Mouse (Mus musculus): ENCODE measurements around the gene Nfib. TPM values are rescaled to one million over a fixed set of nuclear protein-coding genes. Genes with fewer than 3 reads are reported as not detected.

The Nfib gene
- total and polyA plus RNA-seq, 2 experiments: 16.4 to 50.0 TPM

DNA sequence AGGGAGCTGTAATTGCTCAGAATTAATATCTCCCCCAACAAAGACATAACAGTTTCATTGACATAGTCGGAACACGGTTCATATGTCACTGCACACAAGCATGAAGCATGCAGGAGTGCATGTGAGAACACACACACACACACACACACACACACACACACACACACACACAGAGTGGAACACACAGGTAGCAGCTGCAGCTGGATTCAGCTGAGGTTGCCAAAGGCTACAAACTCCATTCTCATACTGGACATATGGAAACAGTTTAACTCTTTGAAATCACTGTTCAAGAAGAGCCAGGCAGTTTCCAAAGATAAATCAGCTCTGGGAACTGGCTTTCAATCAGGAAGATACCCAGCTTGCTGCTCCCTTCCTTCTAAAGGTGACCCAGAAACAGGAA is 462 bp upstream of the Nfib start:
- Histone ChIP-seq H3K36me3 (ENCODE audit: control insufficient read depth, insufficient read depth, low read length) (no peaks in the 10 kb centered on the region), H3K27ac (replicated peaks; ENCODE audit: insufficient read depth, low read depth, low read length) (no peak overlapping the region), H3K4me3 (ENCODE audit: insufficient read depth, low read depth, low read length) (no peak overlapping the region), H3K27me3 (ENCODE audit: control insufficient read depth, insufficient read depth, low read length) (no peaks in the 10 kb centered on the region), H3K4me1 (ENCODE audit: control insufficient read depth, insufficient read depth, low read length) (no peaks in the 10 kb centered on the region), H3K79me2 (ENCODE audit: control insufficient read depth, insufficient read depth, low read length) (no peaks in the 10 kb centered on the region), H3K9ac (ENCODE audit: low read depth, low read length) (no peak overlapping the region)
- WGBS: 85% methylated on average over 2 of the region's 2 CpGs
- no peak for DNase-seq (ENCODE audit: extremely low read depth, low read depth, low spot score)
- TF ChIP-seq POLR2A (IDR thresholded peaks at IDR 0.05; ENCODE audit: extremely low read depth, insufficient read depth, low read length): no peak
- TF ChIP-seq CTCF (IDR thresholded peaks at IDR 0.05; ENCODE audit: low read depth, low read length): no peak

DNA sequence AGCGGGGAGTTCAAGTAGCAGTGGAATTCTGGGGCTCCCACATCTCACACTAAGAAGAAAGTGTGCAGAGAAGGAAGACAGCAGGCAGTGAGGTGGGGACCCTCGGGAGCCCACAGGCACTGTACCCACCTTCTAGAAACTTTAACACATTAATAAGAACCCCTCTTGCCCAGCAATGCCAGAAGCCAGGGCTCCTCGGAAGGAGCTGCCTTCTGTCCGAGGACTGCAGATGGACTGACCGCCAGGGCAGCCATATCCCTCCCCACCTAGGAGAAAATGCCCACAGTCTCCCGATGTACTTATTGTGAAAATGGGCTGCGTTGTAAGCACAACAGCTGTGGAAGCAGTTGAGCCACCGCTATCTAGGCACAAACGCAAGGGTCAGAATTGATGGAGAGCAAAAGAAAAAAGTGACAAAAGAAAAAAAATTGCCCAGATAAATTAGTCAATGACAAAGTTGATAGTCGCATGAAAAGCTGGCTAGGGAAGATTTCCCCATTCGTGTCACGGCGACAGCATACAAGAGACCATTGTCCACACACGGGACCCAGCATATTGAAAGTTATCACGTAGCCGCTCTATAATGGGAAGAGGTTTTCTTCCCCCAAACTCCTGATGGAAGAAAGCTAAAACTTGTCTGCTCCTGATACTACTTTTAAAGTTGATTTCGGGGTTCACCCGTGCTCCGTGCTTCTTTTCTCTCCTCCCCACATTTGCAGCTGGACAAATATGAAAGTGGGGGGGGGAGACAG is 1.3 kb downstream of the Nfib start:
- H3K79me2 ChIP-seq (ENCODE audit: control insufficient read depth, insufficient read depth, low read length): no peaks in the 10 kb centered on the region
- H3K27ac ChIP-seq (replicated peaks; ENCODE audit: insufficient read depth, low read depth, low read length): no peak overlapping the region
- H3K27me3 ChIP-seq (ENCODE audit: control insufficient read depth, insufficient read depth, low read length): no peaks in the 10 kb centered on the region
- no peaks in the 10 kb centered on the region for H3K36me3 ChIP-seq (ENCODE audit: control insufficient read depth, insufficient read depth, low read length)
- WGBS: 90% methylated on average over 19 of the region's 19 CpGs
- no peak for DNase-seq (ENCODE audit: extremely low read depth, low read depth, low spot score)
- no peak overlapping the region for H3K9ac ChIP-seq (ENCODE audit: low read depth, low read length)
- H3K4me1 ChIP-seq (ENCODE audit: control insufficient read depth, insufficient read depth, low read length): no peaks in the 10 kb centered on the region
- no peak overlapping the region for H3K4me3 ChIP-seq (ENCODE audit: insufficient read depth, low read depth, low read length)
- no peak for TF ChIP-seq POLR2A (IDR thresholded peaks at IDR 0.05; ENCODE audit: extremely low read depth, insufficient read depth, low read length)
- TF ChIP-seq CTCF (IDR thresholded peaks at IDR 0.05; ENCODE audit: low read depth, low read length): no peak

DNA sequence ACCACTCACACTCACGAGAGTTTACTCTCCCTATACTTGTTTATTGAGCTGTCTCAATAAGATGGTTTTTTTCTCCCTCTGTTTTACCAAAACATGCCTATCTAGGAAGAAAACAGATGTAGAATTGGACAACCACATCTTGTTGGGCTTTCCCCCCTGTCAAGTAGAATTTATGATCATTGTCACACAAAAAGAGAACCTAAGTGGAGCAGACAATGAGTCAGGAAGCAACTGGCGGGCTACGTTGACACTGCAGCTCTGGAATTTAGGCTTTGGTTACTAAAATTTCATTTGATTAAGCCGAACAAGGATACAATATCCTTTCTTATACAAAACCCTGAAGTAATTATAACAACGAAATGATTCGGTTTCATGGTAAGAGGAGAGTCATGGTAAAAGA is 2.7 kb downstream of the Nfib start:
- Histone ChIP-seq H3K4me3 (ENCODE audit: insufficient read depth, low read depth, low read length) (no peak overlapping the region), H3K27ac (replicated peaks; ENCODE audit: insufficient read depth, low read depth, low read length) (no peak overlapping the region), H3K79me2 (ENCODE audit: control insufficient read depth, insufficient read depth, low read length) (no peaks in the 10 kb centered on the region), H3K4me1 (ENCODE audit: control insufficient read depth, insufficient read depth, low read length) (no peaks in the 10 kb centered on the region), H3K36me3 (ENCODE audit: control insufficient read depth, insufficient read depth, low read length) (no peaks in the 10 kb centered on the region), H3K9ac (ENCODE audit: low read depth, low read length) (no peak overlapping the region), H3K27me3 (ENCODE audit: control insufficient read depth, insufficient read depth, low read length) (no peaks in the 10 kb centered on the region)
- no peak for TF ChIP-seq CTCF (IDR thresholded peaks at IDR 0.05; ENCODE audit: low read depth, low read length)
- TF ChIP-seq POLR2A (IDR thresholded peaks at IDR 0.05; ENCODE audit: extremely low read depth, insufficient read depth, low read length): no peak
- DNase-seq (ENCODE audit: extremely low read depth, low read depth, low spot score): no peak
- WGBS: 74% methylated on average over 6 of the region's 6 CpGs

DNA sequence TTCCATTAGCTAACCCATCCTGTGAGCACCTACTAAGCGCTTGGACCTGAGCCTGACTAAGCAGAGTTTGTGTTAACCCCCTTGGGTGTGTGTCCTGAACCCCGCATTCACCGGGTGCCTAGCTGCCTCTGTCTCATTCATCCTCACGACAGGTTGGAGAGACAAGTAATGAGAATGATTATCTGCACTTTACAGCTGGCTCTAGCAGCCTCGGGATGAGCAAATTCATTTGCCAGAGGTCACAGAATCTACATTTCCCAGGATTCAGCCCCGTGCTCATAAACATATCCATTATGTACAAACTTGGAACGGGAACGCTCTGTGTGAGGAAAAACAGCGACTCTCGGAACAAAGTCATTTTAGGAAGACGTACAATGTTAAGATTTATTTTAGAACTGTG is 6.0 kb downstream of the Nfib start:
- Histone ChIP-seq H3K9ac (ENCODE audit: low read depth, low read length) (no peak overlapping the region), H3K36me3 (ENCODE audit: control insufficient read depth, insufficient read depth, low read length) (no peaks in the 10 kb centered on the region), H3K4me3 (ENCODE audit: insufficient read depth, low read depth, low read length) (no peak overlapping the region), H3K27ac (replicated peaks; ENCODE audit: insufficient read depth, low read depth, low read length) (no peak overlapping the region), H3K79me2 (ENCODE audit: control insufficient read depth, insufficient read depth, low read length) (no peaks in the 10 kb centered on the region), H3K4me1 (ENCODE audit: control insufficient read depth, insufficient read depth, low read length) (no peaks in the 10 kb centered on the region), H3K27me3 (ENCODE audit: control insufficient read depth, insufficient read depth, low read length) (no peaks in the 10 kb centered on the region)
- DNase-seq (ENCODE audit: extremely low read depth, low read depth, low spot score): no peak
- TF ChIP-seq POLR2A (IDR thresholded peaks at IDR 0.05; ENCODE audit: extremely low read depth, insufficient read depth, low read length): no peak
- no peak for TF ChIP-seq CTCF (IDR thresholded peaks at IDR 0.05; ENCODE audit: low read depth, low read length)
- WGBS: 82% methylated on average over 11 of the region's 11 CpGs

DNA sequence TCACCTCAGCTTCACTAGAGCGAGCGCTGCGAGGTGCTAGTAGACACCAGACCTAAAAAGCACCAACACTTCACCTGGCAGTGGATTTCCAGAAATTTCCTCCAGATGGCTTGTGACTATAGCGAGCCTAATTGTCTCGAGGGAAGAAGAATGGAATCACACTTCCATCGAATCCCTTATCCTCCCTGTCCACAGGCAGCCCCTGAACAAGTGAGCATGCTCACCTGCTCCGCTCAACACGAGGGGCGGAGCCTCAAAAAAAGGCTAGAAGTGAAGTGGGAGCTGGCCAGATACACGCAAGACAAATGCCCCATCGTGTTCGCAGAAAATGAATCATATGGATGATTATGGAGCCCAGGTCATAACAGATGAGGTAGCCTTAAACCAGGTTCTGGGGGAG is 6.9 kb downstream of the Nfib start:
- 89% methylated on average over 12 of the region's 12 CpGs for WGBS
- Histone ChIP-seq H3K4me3 (ENCODE audit: insufficient read depth, low read depth, low read length) (no peak overlapping the region), H3K79me2 (ENCODE audit: control insufficient read depth, insufficient read depth, low read length) (no peaks in the 10 kb centered on the region), H3K36me3 (ENCODE audit: control insufficient read depth, insufficient read depth, low read length) (no peaks in the 10 kb centered on the region), H3K4me1 (ENCODE audit: control insufficient read depth, insufficient read depth, low read length) (no peaks in the 10 kb centered on the region), H3K27ac (replicated peaks; ENCODE audit: insufficient read depth, low read depth, low read length) (no peak overlapping the region), H3K27me3 (ENCODE audit: control insufficient read depth, insufficient read depth, low read length) (no peaks in the 10 kb centered on the region), H3K9ac (ENCODE audit: low read depth, low read length) (no peak overlapping the region)
- DNase-seq (ENCODE audit: extremely low read depth, low read depth, low spot score): no peak
- TF ChIP-seq POLR2A (IDR thresholded peaks at IDR 0.05; ENCODE audit: extremely low read depth, insufficient read depth, low read length): no peak
- TF ChIP-seq CTCF (IDR thresholded peaks at IDR 0.05; ENCODE audit: low read depth, low read length): no peak

DNA sequence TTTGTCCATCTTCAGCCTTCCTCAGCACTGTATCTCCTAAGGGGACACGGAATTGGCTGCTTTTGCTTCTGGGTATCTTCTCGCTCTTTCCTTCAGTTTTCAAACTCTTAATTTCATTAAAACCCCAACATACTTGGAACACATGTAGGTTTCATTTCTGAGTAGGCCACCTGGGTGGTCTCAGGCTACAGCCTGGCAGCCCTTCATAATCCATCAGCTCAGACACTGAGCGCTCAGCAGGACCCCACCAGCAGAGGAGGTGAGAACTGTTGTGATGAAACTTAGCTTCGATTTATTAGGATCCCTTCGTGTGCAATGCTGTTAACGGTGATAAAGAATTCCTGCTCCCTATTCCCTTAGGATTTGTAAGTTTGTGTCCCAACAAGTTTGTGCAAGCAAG is 8.4 kb downstream of the Nfib start:
- WGBS: 76% methylated on average over 6 of the region's 6 CpGs
- H3K4me1 ChIP-seq (ENCODE audit: control insufficient read depth, insufficient read depth, low read length): no peaks in the 10 kb centered on the region
- no peak overlapping the region for H3K27ac ChIP-seq (replicated peaks; ENCODE audit: insufficient read depth, low read depth, low read length)
- H3K27me3 ChIP-seq (ENCODE audit: control insufficient read depth, insufficient read depth, low read length): no peaks in the 10 kb centered on the region
- DNase-seq (ENCODE audit: extremely low read depth, low read depth, low spot score): no peak
- no peak overlapping the region for H3K4me3 ChIP-seq (ENCODE audit: insufficient read depth, low read depth, low read length)
- no peaks in the 10 kb centered on the region for H3K79me2 ChIP-seq (ENCODE audit: control insufficient read depth, insufficient read depth, low read length)
- H3K9ac ChIP-seq (ENCODE audit: low read depth, low read length): no peak overlapping the region
- TF ChIP-seq CTCF (IDR thresholded peaks at IDR 0.05; ENCODE audit: low read depth, low read length) (no peak), POLR2A (IDR thresholded peaks at IDR 0.05; ENCODE audit: extremely low read depth, insufficient read depth, low read length) (no peak)
- H3K36me3 ChIP-seq (ENCODE audit: control insufficient read depth, insufficient read depth, low read length): no peaks in the 10 kb centered on the region

All from liver, adult 2 months (tissue).